8 mouse cellular contexts compared by ENCODE assay signal in the genomic region with DNA sequence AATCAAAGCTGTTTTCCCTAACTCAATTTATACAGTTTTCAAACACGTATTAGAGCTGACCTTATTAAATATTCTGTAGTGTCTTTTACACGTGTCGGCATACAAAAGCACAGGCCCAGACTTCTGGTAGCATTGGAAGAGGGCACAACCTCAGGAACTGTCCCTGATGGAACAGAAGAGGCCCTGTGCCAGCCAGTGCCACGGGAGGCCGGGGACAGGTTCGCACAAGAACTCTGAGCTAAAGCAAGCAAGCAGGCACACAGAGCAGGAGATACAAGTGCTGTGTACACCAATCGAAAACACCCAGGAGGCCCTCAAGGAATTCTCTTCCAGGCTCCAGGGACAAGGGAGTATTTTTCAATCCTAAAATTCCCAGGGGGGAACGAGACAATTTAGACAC.
"Had no signal": no experiment of that assay in that cellular context is flagged by ENCODE, and none has a peak within 500 bp of the region (broad histone marks: within the 10 kb centered on the region; RNA-seq: fewer than 3 reads in every experiment).

No protein-coding gene starts in this region.

- DNase-seq: kidney, postnatal 36 days; layer of hippocampus, adult 9-11 months; layer of hippocampus, postnatal 36 days; lung, embryonic 14.5 days; lung, postnatal 10 days; right cerebral cortex, adult 18-20 months; right cerebral cortex, postnatal 25 days; thymus, postnatal 4 days had no signal
